Mouse (Mus musculus) layer of hippocampus, postnatal 36 days (tissue): ENCODE data around the gene Slc25a38. TPM values are rescaled to one million over a fixed set of nuclear protein-coding genes. Genes with fewer than 3 reads are reported as not detected.
"Not testable (repeated sequence)": the region's sequence is repeated elsewhere in the genome, so short reads cannot be mapped to it uniquely, and the experiment has no call there.

ENCODE experiments used
- DNase-seq, 2 experiments: peaks; one replicate each; pipeline ENCODE4 v3.0.0; 2022
- total RNA-seq, 2 experiments: library from RNA; stranded (reverse); gene quantifications; 2 replicates each; pipeline ENCODE4 v1.2.3; 2021

Gene Slc25a38
- total RNA-seq, 2 experiments from 2014 or later: 26.9 to 29.1 TPM

DNA sequence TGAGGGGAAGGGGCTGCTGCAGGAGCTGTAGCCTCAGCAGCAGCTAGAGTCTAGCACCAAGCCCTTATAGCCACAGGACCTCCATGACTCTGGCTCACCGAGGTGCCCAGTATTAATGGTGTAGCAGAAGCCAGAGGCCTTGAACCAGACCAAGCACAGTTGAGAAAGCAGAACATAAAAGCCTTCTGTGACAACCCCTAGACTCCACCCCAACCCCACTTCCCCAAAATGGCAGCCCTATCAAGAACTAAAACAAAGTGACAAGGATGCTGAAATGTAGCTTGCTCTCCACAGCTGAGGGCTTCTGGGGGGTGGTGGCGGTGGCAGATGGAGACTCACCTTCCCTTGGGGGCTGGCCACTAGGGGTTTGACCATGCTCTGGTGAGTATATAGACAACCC lies 9.0 kb upstream of the Slc25a38 start:
- DNase-seq: no peak

GRCm38 (mm10) chr9:120108953-120109352 lies 1.2 kb upstream of the Slc25a38 start:
- DNase-seq: not testable (repeated sequence)

DNA sequence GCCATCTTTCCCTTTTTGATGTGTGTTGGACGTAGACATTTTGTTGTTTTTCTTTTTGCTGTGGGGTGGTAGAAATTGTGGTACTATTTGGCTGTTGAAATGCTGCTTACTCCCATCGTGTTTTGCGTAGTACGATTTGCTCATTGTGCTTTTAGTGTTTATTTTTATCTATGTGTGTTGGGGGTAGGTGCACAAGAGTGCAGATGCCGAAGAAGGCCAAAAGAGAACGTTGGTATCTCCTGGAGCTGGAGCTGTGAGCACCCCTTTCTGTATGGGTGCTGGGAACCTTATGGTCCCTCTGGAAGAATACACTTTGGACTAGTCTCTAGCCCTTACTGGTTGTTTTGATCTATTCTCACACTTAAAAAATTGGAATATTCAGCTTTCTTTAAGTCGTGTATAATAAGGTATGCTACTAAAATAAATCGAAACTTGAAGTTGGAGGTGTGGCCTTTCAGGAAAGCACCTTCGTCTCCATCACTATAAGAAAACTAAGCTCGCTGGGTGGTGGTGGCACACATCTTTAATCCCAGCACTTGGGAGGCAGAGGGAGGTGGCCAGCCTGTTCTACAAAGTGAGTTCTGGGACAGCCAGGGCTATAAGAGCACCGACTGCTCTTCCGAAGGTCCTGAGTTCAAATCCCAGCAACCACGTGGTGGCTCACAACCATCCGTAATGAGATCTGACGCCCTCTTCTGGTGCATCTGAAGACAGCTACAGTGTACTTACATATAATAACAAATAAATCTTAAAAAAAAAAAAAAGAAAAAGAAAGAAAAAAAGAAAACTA lies 1.2 kb downstream of the Slc25a38 start:
- DNase-seq: no peak

DNA sequence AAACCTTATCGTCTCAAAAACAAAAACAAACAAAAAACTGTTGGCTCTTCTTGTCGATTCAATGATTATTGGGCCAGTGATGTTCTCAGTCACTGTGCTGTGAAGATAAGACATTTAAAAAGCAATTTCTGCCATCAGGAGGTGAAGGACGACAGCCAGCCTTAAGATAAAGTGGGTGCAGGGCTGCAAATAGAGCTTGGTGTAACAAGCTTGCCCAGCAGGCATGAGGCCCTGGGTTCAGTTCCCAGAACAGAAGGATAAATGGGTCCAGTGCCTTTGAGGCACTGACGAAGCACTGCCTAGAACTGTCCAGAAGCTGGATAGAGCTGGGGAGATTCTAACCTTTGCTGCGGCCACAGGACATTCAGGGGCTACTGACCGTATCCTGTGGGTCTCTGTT lies 2.3 kb downstream of the Slc25a38 start:
- no peak for DNase-seq

GRCm38 (mm10) chr9:120113456-120113855 lies 3.3 kb downstream of the Slc25a38 start:
- no peak for DNase-seq

DNA sequence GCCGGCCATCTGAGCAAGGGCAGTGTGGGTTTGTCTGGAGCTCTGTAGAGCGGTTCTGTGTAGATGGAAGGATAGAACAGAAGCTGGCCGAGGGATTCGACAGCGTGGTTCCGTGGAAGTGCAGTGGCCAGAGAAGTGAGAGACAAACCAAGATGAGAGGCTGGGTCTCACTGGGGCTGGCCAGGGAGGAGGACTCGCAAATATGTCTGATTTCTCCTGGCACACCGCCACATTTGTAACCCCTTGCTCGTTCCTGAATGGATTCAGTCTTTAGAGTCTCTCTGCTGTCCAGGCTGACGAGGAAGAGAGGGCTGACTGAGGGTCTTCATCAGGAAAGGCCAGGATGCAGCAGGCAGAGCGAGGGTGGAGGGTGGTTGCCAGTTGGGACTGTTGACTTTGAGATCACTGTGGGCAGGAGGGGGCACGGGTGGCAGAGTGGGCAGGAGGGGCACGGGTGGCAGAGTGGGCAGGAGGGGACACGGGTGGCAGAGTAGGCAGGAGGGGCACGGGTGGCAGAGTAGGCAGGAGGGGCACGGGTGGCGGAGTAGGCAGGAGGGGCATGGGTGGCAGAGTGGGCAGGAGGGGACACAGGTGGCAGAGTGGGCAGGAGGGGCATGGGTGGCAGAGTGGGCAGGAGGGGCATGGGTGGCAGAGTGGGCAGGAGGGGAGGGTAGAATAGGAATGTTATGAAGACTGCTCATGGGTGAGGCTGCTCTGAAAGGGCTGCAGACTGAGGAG lies 4.0 kb downstream of the Slc25a38 start:
- DNase-seq: no peak

DNA sequence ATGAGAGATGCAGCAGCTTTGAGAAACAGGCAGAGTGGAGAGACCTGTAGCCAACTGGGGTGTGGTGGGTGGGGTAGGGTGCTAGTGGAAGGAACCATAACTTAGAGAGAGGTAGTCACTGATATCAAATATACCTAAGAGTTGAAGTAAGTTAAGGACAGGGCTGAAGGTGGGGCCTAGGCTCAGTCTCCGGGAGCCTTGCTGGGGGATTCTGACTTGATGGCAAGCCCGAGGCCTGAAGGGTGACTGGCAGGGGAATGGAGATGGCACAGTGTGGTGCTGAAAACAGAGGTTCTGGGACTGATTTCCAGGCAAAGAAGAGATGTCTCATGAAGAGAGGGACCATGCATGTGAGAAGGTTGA lies 4.6 kb downstream of the Slc25a38 start:
- DNase-seq: no peak

DNA sequence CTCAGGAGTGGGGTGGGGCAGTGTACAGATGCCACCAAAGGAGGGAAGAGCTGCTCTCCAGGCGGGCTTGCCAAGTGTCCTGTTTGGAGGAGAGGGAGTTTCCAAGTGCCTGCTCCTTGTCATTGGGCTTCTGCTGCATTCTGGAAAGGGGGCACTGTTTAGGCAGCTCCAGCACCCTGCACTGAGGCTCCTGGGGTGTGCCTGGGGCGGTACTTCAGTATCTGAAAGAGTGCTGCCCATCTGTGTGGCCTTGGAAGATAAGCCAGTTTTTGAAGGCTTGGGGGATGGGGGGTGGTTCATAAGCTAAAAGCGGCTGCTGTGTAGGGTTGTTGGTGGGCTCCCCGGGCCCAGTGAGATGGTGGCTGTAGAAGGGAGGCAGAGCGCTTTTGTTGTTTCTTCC lies 5.4 kb downstream of the Slc25a38 start:
- no peak for DNase-seq

DNA sequence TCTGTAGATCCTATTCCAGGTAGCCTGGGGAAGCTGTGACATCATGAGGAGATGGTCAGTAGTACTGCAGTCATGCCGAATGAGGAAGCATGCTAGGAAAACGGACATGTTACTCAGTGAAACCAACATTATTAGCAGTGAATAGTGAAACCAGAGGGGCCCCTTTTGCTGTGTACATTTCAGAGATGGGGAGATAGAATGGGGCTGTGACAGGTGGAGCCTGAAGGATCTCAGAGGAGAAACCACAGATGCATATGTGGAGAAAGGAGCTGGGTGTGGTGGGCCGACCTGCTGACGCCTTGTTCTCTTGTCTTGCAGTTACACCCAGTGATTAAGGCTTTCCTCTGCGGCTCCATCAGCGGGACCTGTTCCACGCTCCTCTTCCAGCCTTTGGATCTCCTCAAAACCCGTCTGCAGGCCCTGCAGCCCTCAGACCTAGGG lies 6.0 kb downstream of the Slc25a38 start:
- no peak for DNase-seq

DNA sequence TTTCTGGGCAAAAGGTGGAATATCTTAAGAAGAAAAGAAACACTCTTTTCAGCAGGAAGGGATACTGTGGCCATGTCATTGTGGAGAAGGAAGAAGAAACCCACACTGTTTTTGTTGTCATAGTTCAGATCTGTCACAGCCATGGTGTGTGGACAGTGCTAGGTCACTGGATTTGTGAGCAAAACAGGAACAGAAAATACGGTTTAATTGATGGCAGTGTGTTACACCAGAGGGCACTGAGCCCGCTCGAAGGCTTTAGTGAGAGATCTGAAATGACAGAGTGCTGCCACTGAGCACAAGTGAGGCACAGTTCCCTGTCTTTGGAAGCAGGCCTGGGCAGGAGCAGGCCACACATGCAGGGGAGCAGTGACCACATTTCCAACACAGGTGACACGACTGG lies 8.0 kb downstream of the Slc25a38 start:
- no peak for DNase-seq

DNA sequence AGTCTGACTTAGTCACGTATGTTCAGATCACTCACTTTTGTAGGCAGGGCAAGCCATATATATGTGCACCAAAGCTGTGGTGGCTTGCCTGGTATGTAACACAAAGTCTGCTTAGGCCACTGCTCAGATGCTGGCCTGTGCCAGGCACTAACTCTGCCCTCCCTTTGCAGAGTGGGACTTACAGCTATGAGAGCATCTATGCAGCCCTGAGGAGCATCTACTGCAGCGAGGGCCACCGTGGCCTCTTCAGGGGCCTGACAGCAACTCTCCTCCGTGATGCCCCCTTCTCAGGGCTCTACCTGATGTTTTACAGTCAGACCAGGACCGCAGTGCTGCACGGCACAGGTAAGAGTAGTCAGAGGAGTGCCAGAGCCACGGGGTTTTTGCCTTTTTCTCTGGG lies 10.3 kb downstream of the Slc25a38 start:
- DNase-seq: no peak

GRCm38 (mm10) chr9:120126868-120127267 lies 16.7 kb downstream of the Slc25a38 start:
- no peak for DNase-seq

GRCm38 (mm10) chr9:120127538-120128251 lies 17.5 kb downstream of the Slc25a38 start, which contains the start of gene Rpsa:
Rpsa (plus strand) TSS chr9:120127689.
- peak; percentile 95 to 97 for DNase-seq

- no peak for DNase-seq
Measured at GRCm38 (mm10) chr9:120129276-120129675, 19.1 kb downstream of the Slc25a38 start.

- DNase-seq: no peak
Measured at GRCm38 (mm10) chr9:120131784-120132288, 21.7 kb downstream of the Slc25a38 start.

DNA sequence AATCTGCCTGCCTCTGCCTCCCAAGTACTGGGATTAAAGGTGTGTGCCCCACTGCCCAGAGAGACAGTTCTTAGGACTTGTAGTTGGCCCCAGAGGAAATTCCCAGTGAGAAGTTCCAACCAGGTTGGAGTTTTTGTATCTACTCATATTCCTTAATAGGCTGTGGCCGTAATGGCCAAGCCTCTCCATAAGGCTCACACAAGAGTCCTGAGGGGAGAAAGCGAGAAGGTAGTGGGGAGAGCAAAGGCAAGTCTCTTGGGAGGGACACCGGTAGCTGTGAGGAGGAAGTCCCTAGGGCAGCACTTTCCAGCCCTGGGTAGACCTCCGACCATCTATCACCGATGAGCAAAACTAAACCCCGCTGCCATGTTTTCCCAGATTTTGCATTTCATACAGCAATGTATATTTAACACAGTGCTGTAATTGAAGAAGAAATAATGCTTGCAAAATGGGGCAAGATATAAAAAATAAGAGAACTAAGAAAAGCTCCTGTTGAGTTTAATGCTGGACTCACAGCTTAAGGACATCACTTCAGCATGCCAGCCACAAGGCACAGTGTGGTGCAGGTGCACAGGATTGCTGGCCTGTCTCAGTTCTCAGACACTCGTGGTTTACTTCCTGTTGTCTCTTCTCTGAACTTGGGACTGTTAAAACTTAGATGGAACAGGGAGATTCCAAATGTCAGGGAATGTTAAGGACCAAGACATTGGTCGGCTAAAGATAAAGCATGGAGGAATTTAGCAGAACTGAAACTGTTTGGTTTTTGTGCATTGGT lies 23.0 kb downstream of the Slc25a38 start:
- DNase-seq: no peak

DNA sequence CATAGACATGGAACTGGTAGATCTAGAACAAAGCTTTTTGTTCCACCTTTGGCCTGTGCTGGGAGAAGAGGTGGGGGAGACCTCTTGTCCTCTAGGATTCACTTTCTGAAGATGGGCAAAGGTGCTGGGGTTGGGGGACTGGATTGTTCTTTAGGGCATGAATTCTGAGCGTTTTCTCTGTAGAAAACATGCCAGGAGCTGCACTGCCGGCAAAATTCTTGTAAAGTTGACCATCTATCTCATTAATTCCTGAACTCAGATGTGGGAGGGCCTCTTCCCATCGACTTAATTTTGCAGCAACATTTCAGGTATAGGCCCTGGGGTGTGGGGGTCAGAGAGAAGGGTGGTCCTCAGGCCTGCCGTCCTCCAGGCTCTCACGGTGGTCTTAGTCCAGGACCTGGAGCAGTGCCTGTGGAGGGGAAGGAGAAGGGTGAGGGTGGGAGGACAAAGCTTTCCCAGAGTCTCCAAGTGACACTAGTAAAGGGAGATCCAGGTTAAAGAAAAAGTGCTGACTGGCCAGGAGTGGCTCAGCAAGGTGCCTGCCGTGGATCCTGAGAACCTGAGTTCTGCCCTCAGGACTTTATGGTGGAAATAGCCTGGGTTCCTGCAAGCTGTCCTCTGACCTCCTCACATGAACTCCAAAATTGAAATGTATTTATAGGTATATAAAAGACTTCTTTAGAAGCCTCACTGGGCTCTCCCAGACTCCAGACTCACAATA lies 23.7 kb downstream of the Slc25a38 start:
- no peak for DNase-seq

- no peak for DNase-seq
Measured at GRCm38 (mm10) chr9:120134529-120135160, 24.5 kb downstream of the Slc25a38 start.

DNA sequence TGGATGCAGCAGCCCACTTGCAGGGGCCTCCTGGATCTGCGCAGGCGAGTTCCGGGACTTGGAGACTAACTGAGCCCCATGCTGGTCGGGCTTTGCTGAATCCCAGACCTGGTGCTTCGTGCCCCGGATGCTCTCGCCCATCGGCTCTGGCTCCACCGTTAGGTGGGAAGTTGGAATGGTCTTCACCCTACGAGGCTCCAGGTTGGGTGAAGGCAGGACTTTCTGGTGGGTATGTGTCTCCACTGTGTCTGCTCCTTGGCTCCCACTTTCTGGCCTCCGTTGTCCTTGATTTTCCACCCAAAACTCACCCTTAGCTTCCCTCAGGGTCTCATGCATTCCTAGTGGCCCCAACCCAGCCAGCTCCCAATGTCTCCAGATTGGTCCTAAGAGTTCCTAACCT lies 25.3 kb downstream of the Slc25a38 start:
- DNase-seq: no peak

GRCm38 (mm10) chr9:120140652-120141051 lies 30.5 kb downstream of the Slc25a38 start:
- peak; percentile 77 to 80 for DNase-seq

DNA sequence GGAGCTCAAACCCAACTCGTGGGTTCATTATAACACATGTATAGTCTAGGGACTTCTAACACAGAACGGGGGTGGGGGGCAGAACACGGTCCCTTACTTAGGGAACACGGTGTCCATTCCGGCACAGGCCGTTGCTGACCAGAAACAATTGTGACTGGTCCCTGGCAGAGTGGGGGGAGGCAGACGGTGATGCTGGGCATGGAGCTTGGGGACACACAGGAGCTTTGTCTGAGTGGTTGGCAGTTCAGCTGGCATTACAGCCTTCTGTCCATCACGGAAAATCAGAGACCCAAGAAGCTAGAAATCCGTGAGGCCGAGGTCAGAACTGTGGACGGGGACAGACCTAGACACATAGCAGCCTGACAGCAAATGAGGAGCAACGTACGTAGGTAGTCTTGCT lies 34.3 kb downstream of the Slc25a38 start:
- DNase-seq: peak; percentile 21 to 37
